Mouse (Mus musculus) ovary, postnatal 36 days (tissue): ENCODE data around the gene Pcbp2.

Experiments used
- DNase-seq: peaks from one replicate; pipeline ENCODE4 v3.0.0; 2022; ENCODE audit warnings: low spot score, mixed read lengths

The Pcbp2 gene

DNA sequence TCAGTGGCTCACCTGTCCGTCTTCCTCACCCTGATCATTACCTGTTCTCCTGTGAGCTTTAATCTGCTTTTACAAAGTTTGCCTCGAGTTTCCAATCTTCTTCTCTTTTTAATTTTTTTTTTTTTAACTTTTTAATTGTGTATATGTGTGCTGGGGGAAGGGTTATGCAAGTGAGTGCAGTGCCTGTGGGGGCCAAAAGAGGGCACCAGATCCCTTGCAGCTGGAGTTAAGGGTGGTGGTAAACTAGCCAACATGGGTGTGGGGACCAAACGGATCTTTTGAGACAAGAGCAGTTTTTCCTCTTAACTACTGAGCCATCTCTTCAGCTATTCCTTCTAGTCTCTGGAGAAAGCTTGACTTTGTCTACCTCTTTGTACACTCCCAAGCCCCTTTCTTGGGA is 57.6 kb downstream of the Pcbp2 start:
- no peak for DNase-seq

DNA sequence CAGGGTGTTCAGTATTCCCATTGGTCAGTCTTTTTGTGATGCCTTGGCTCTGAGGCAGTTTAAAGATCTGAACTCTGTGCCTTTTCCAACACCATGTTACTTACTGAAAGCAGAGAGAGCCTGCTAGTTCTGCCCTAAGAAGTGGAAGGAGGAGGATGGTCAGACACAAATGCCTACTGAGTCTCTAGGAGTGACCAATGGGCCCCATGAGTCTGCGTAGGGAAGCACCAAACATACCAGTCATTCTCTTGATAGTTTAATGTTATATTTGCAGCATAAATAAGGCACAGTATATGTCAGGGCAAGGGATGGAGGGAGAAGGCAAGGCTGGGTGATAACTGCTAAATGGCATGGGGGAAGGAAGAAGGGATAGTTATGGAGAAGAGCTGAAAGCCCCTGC is 58.1 kb downstream of the Pcbp2 start:
- no peak for DNase-seq

DNA sequence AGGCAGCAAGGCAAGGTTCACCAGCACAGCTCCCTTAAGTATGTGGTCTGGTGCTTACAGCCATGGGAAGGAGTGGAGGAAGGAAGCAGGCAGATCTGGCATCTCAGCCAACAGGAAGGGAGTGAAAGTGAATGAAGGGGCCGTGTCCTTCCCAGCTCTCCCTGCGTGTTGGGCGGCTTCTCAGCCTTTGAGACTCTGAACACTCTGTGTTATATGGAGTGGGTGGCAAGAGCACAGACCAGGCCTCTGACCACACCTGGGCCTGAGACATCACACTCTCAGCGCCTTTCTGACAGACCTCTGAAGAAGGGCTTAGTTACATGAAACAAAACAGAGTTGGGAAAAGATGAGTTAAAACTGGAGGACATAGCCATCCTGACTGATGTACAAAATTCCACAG is 60.2 kb downstream of the Pcbp2 start:
- DNase-seq, result no peak

DNA sequence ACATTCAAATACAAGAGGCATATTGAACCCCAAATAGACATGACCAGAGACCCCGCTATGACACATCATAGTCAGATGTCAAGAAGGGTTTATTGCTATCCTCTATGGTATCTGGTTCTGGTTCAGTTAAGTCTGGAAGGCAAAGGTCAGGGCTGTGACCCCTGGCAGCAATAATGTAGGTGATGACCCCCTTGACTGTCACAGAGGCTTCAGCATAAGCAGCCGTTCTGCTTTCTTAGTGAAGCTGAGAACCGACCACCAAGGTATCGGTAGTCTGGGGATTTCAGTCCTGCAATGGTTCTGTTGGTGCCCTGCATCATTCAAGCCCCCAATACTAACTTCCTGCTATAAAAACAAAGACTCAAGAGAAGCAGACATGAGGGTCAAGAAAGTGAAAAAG is 61.2 kb downstream of the Pcbp2 start:
- no peak for DNase-seq

DNA sequence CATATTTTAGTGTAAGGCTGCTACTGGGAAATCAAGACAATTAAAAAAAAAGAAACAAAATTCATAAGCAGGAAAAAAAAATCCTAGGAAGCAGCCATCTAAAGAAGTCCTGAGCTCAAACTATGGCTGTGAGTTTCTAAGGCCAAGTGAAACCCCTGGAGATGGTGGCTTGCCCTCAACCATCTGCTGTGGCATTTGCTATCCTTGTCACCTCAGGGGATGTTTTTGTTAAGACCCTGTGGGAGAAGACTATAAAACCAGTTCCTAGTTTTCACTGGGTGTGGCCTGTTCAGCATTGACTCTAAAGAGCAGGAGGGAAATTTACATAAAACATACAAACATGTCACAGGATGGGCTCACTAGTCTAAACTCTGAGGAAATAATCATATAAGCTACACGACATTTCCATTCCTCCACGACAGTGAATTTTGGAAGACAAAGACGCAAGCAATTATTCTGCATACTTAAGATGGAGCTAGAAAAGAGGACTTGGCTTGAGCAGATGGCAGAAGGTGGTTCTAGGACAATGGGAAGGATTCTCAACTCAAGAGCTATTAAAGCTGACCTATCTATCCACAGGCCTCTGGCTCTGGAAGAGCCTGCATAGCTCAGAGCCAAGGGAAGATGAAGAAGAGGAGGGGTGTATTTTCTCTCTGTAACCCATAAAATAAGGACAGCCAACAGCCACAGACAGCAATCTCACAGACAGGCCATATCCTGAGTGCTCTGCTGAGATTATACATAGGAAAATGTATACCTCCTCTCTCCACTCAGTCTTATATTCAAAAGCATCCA is 62.0 kb downstream of the Pcbp2 start:
- DNase-seq, result no peak

DNA sequence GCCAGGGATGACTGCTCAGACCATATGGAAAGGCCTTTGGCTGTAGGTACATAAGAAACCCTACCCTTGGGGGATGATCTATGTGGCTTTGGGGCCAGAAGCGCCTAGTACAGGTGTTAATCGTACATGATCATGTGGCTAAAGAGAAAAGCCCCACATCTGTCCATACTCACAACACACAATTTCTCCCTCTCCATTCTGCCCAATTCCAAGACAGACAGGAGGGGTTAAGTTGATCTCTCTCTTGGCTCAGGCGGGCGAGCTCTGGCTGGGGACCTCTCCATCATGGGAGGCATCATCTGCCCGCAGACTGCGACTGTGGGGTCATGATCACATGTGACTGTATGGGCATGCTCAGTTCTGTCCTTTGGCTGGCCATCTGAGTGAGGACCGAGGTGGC is 63.6 kb downstream of the Pcbp2 start:
- DNase-seq, result no peak

DNA sequence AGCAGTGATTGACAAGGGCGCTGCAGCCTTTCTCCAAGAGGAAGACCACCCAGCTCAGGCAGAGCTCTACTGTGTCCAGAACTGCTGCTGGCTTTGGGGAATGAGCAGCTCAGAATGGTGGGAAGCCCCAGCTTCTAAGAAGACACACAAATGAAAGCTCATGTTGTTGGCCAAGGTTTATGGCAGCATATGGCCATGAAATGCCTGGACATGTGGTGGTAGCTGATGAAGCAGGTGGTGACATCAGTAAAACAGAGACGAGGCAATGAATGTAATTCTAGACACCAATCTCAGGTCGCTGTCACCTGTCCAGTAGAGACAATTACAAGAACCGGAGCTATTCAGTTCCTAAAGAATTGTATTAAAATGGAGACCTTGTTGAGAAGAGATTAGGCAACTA is 74.5 kb downstream of the Pcbp2 start:
- DNase-seq, result no peak

DNA sequence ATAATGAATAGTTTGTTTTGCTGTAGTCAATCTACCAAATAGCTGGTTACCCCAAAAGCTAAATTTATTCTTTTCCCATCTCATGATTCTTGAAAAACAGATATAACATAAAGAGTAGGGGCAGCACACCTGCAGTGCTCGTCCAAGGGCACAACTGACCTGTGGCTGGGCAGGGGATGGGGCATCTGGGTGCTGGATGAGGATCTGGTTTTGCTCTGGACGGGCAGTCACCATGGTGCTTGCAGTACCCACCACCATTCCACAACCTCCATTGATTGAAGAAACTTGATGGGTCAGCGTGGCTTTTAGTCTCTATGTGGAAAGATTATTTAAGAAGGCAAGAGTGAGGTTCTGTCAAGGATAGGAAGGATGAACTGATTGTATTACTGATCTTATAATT is 75.9 kb downstream of the Pcbp2 start:
- DNase-seq, result no peak

DNA sequence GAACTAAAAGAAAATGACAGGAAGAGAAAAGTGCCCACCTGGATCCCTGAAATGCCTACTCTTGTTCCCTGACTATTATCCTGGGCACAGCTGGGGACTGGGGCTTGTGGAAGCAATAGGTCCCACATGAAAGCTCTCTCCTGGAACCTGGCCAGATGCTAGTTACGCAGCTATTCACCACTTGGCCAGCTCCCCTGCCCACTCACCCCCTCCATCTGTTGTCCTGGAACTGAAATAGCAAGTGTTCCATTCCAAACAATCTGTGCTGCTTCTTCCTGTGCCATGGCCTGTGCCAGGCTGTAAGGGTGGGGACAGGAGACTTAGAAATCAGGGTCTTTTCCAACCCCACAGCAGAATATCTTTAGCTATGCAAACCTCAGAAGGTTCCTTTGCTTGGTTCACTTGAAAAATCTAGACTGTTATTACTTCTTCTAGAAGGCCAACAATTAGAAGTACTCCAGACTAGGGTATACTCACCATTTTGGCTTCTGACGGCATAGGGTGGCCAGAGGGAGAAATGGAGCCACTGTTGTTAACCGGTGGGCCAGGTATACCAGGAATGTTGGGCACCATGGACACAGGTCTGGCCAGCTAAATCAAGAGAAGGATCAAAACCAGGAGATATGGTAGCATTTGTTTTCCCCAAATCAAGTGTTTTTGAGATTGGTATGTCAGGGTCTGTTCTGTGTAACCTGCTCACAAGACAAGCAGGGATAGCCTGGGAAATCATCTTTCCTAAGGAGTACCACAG is 76.5 kb downstream of the Pcbp2 start:
- DNase-seq, result peak; percentile 37

DNA sequence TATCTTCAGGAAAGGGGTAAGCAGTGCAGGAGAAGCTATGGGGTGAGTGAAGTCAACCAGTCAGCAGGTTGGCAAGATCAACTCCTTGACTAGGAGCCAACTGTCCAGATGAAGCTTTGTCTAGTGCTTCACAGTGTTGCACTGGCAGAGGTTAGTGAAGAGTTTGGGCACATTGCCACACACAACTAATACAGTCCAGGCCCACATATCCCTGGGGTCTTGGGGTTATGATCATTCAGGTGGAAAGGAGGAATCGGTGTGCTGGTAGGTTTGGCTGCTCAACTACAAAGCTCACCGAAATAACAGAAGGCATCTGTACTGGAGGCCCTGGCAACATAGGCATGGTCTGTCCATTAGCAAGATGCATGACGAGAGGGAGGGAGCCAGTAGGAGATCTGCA is 77.1 kb downstream of the Pcbp2 start:
- DNase-seq, result no peak
